11 mouse cellular contexts compared by ENCODE assay signal in genomic region chr1:132843612-132844011, GRCm38 (mm10). TPM values are rescaled to one million over a fixed set of nuclear protein-coding genes. Genes with fewer than 3 reads are reported as not detected.
A peak's percentile ranks its signal among the peaks of the same experiment; 100 is the strongest.
DNase-seq lines count a peak whose midpoint lies in the region; ATAC-seq and TF ChIP-seq lines count a peak whose summit lies in the region.
"Had no signal": no experiment of that assay in that cellular context is flagged by ENCODE, and none has a peak within 500 bp of the region (broad histone marks: within the 10 kb centered on the region; RNA-seq: fewer than 3 reads in every experiment).

No protein-coding gene starts in this region.

- no peak for TF ChIP-seq POLR2A in testis, adult 2 months (IDR thresholded peaks at IDR 0.05; ENCODE audit: control insufficient read depth, low read depth, low read length)

- H3K4me3 ChIP-seq in kidney, postnatal 0 days (replicated peaks; ENCODE audit: low read depth, low read length): no peak overlapping the region
- H3K4me3 ChIP-seq in testis, adult 2 months (ENCODE audit: control insufficient read depth, low read depth, low read length): no peak overlapping the region
- H3K4me3 ChIP-seq in stomach, postnatal 0 days (ENCODE audit: low read depth, low read length): no peak overlapping the region
- no peak overlapping the region for H3K4me3 ChIP-seq in embryonic facial prominence, embryonic 10.5 days
- H3K4me3 ChIP-seq: kidney, embryonic 15.5 days; neural tube, embryonic 15.5 days had no signal

- DNase-seq in embryo, embryonic 9.5 days (ENCODE audit: extremely low spot score): peak; percentile 12
- DNase-seq in embryo, embryonic 11 days: no peak
- DNase-seq in kidney, postnatal 0 days (ENCODE audit: low spot score): no peak
- DNase-seq in kidney, postnatal 10 days: no peak
- no peak for DNase-seq in testis, postnatal 10 days (ENCODE audit: low spot score)
- DNase-seq in stomach, postnatal 0 days (ENCODE audit: low spot score): no peak
- no peak for DNase-seq in embryonic facial prominence, embryonic 10.5 days (ENCODE audit: low spot score)

- ATAC-seq in kidney, postnatal 0 days (replicated peaks; ENCODE audit: low FRiP score, low read depth): no peak
- ATAC-seq in stomach, postnatal 0 days (ENCODE audit: low FRiP score, low TSS enrichment): no peak
- ATAC-seq: forebrain, embryonic 16.5 days had no signal

- TF ChIP-seq EP300 in stomach, postnatal 0 days (optimal IDR thresholded peaks at IDR 0.05): no peak

- no peak overlapping the region for H3K9ac ChIP-seq in kidney, postnatal 0 days (ENCODE audit: low read depth, low read length)
- no peak overlapping the region for H3K9ac ChIP-seq in stomach, postnatal 0 days (ENCODE audit: low read length)
- H3K9ac ChIP-seq: kidney, embryonic 15.5 days; neural tube, embryonic 15.5 days had no signal

- no peaks in the 10 kb centered on the region for H3K27me3 ChIP-seq in kidney, postnatal 0 days (ENCODE audit: insufficient read depth, low read length)
- no peaks in the 10 kb centered on the region for H3K27me3 ChIP-seq in testis, adult 2 months (ENCODE audit: control insufficient read depth, insufficient read depth, low read length)
- no peaks in the 10 kb centered on the region for H3K27me3 ChIP-seq in stomach, postnatal 0 days (ENCODE audit: control insufficient read depth, insufficient read depth, low read length)
- H3K27me3 ChIP-seq in embryonic facial prominence, embryonic 10.5 days (replicated peaks; ENCODE audit: low read depth, poor library complexity, severe bottlenecking): no peaks in the 10 kb centered on the region
- H3K27me3 ChIP-seq: kidney, embryonic 15.5 days; neural tube, embryonic 15.5 days had no signal

- no peak overlapping the region for H3K27ac ChIP-seq in kidney, postnatal 0 days
- H3K27ac ChIP-seq in testis, adult 2 months (ENCODE audit: control insufficient read depth, insufficient read depth, low read depth, low read length): no peak overlapping the region
- no peak overlapping the region for H3K27ac ChIP-seq in stomach, postnatal 0 days (replicated peaks)
- no peak overlapping the region for H3K27ac ChIP-seq in embryonic facial prominence, embryonic 10.5 days (replicated peaks)
- H3K27ac ChIP-seq: kidney, embryonic 15.5 days; neural tube, embryonic 15.5 days had no signal

- H3K9me3 ChIP-seq in kidney, postnatal 0 days (replicated peaks; ENCODE audit: low read length): no peaks in the 10 kb centered on the region
- no peaks in the 10 kb centered on the region for H3K9me3 ChIP-seq in stomach, postnatal 0 days (ENCODE audit: control insufficient read depth, low read length)
- no peaks in the 10 kb centered on the region for H3K9me3 ChIP-seq in embryonic facial prominence, embryonic 10.5 days
- H3K9me3 ChIP-seq: kidney, embryonic 15.5 days; neural tube, embryonic 15.5 days had no signal

- 83% methylated on average over 10 of the region's 10 CpGs for WGBS in kidney, postnatal 0 days
- WGBS in stomach, postnatal 0 days: 76% methylated on average over 10 of the region's 10 CpGs
- WGBS in embryonic facial prominence, embryonic 10.5 days: 82% methylated on average over 10 of the region's 10 CpGs

- H3K4me1 ChIP-seq in kidney, postnatal 0 days (replicated peaks; ENCODE audit: insufficient read depth, low read length): no peaks in the 10 kb centered on the region
- H3K4me1 ChIP-seq in testis, adult 2 months (ENCODE audit: control insufficient read depth, insufficient read depth, low read length): no peaks in the 10 kb centered on the region; the same call in 1 of the 2 replicates
- H3K4me1 ChIP-seq in stomach, postnatal 0 days (replicated peaks; ENCODE audit: control insufficient read depth, insufficient read depth): no peaks in the 10 kb centered on the region
- no peaks in the 10 kb centered on the region for H3K4me1 ChIP-seq in embryonic facial prominence, embryonic 10.5 days
- H3K4me1 ChIP-seq: kidney, embryonic 15.5 days had no signal

- no peaks in the 10 kb centered on the region for H3K36me3 ChIP-seq in kidney, postnatal 0 days (ENCODE audit: insufficient read depth, low read length)
- no peaks in the 10 kb centered on the region for H3K36me3 ChIP-seq in testis, adult 2 months (ENCODE audit: control insufficient read depth, insufficient read depth, low read length)
- no peaks in the 10 kb centered on the region for H3K36me3 ChIP-seq in stomach, postnatal 0 days (ENCODE audit: control insufficient read depth, insufficient read depth, low read length)
- H3K36me3 ChIP-seq in embryonic facial prominence, embryonic 10.5 days (replicated peaks): no peaks in the 10 kb centered on the region
- H3K36me3 ChIP-seq: kidney, embryonic 15.5 days; neural tube, embryonic 15.5 days had no signal

- 0 out of 2 replicates have a peak, but pooled peaks have one; percentile 23 for TF ChIP-seq CTCF in kidney, postnatal 0 days (IDR thresholded peaks at IDR 0.05; ENCODE audit: low read depth)
- TF ChIP-seq CTCF in testis, adult 2 months (IDR thresholded peaks at IDR 0.05; ENCODE audit: control insufficient read depth, insufficient read depth, insufficient replicate concordance, low read depth, low read length): peak; percentile 71
- peak; percentile 25 for TF ChIP-seq CTCF in stomach, postnatal 0 days (IDR thresholded peaks at IDR 0.05; ENCODE audit: low read depth)

- no peak overlapping the region for H3K4me2 ChIP-seq in kidney, postnatal 0 days (ENCODE audit: low read length)
- no peak overlapping the region for H3K4me2 ChIP-seq in stomach, postnatal 0 days (replicated peaks; ENCODE audit: low read depth)
- H3K4me2 ChIP-seq: kidney, embryonic 15.5 days; neural tube, embryonic 15.5 days had no signal

RNA-seq across cellular contexts. Expression of gene Lrrn2, which starts 36.5 kb away (rescaled TPM):
- polyA plus RNA-seq in kidney, postnatal 0 days (2015; fragmentation: Nextera tagmentation; extraction: Ambion mirVana): 3.3 TPM in 2 replicates
- polyA plus RNA-seq in testis, adult 2 months (2012; rRNA removed): 0.49 and 0.66 TPM in 2 replicates
- polyA plus RNA-seq in stomach, postnatal 0 days (2015; fragmentation: Nextera tagmentation; extraction: Ambion mirVana): 1.7 and 2.1 TPM in 2 replicates
- 3.4 and 3.6 TPM in 2 replicates for polyA plus RNA-seq in embryonic facial prominence, embryonic 10.5 days (2016; fragmentation: Nextera tagmentation; extraction: Ambion mirVana)
